Mouse (Mus musculus): ENCODE measurements at regions not wholly inside any gene's neighbourhood (a gene's known extent, or its start where the extent isn't known, plus 50 kb on each side); places are given as distances from the start of the nearest gene placed in this dataset.
"Not testable (repeated sequence)": the region's sequence is repeated elsewhere in the genome, so short reads cannot be mapped to it uniquely, and the experiment has no call there.

GRCm38 (mm10) chr13:5516088-5516487 is 345.2 kb upstream of the Klf6 start:
- DNase-seq (ENCODE audit: low spot score in 2 of 2): no peak

DNA sequence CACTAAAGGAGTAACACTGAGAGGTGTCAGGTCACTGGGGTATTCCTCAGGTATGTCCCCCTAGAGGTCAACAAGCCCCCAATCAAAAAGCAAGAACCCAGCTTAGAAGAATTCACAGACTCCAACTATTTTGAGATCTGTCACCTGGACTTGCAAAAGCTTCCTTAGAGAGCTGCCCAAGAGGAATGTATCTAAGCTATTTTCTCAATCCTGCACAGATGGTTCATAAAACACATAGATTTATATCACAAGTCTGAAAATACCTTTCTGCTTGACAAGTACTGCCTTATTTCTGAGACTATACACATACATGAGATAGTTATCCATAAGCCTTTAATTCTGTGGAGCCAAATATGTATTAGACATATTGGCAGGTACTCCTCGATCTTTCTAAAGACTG is 342.1 kb upstream of the Klf6 start:
- DNase-seq (ENCODE audit: low spot score in 2 of 2): no peak

GRCm38 (mm10) chr13:5519600-5519999 is 341.7 kb upstream of the Klf6 start:
- DNase-seq (ENCODE audit: low spot score in 2 of 2): peak in 1 of 2 experiments; percentile 59

DNA sequence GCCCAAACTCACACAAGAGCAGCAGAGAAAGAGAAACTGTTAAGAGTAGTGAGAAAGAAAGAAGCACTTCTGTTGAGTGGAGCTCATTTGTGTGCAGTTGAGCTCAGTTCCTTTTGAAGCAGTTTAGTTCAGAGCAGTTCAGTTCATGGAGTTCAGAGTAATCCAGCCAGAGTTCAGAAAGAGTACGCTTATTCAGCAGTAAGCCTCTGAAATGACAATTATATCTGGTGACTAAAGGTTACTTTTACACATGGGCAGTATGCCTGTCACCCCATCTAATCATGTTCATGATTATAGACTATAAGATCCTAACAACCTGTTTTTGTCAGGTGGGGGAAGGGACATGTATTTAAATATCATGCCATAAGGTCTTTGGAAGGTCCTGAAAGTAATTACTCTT is 333.9 kb upstream of the Klf6 start:
- DNase-seq (ENCODE audit: low spot score in 2 of 2): no peak

GRCm38 (mm10) chr13:5540321-5540720 is 321.0 kb upstream of the Klf6 start:
- peak in 1 of 2 experiments; percentile 28 for DNase-seq (ENCODE audit: low spot score in 2 of 2)

DNA sequence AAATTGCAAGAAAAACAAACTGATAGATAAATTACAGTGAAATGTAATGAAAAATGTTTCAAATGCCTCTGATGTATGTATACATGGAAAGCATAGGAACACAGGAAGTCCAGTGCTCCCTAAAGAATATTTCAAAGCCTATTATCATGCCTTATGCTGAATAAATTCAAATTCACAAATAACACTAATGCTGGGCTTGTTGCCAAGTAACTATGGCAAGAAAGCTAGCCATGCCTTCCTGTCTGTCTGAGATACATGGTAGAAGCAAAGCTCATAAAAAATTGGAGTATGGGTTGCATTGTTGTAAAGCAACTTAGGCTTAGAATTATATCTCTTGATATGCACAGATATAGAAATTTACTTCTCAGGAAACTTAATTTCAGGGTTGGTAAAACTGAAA is 315.8 kb upstream of the Klf6 start:
- DNase-seq (ENCODE audit: low spot score in 2 of 2): no peak

DNA sequence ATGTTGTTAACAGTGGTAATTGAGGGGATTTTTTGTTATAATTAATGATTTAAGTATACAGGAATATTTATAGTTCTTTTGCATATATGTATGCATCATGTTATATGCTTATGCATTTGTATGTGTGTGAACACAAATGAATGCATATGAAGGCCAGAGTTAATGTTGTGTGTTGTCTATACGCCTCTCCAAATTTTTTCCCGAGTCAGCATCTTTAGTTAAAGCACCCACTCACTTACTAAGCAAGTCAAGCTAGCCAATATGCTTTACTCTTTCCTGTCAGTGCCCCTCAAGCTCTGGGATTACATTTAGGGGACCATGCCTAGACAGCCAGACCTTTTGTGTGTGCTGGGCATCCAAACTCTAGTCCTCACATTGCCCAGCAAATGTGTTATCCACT is 315.3 kb upstream of the Klf6 start:
- no peak for DNase-seq (ENCODE audit: low spot score in 2 of 2)

DNA sequence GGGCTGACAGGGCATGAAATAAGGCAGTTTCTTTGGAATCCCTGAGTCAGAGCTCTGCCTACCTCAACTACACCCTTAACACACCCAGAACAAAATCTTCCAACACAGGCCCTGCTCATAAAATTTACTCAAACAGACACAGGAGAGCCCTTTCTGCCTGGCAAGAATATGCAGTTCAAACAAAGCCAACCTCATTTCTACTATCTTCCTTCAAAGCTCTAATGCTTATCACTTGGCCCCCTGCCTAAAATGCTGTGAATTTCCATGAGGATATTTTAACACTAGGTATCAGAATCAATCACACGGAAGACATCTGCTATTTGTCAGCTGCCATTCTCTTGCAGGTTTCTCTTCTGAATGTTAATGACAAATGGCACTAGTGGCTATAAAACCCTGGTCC is 314.3 kb upstream of the Klf6 start:
- no peak for DNase-seq (ENCODE audit: low spot score in 2 of 2)

GRCm38 (mm10) chr13:5548768-5549167 is 312.5 kb upstream of the Klf6 start:
- DNase-seq (ENCODE audit: low spot score in 2 of 2): no peak

DNA sequence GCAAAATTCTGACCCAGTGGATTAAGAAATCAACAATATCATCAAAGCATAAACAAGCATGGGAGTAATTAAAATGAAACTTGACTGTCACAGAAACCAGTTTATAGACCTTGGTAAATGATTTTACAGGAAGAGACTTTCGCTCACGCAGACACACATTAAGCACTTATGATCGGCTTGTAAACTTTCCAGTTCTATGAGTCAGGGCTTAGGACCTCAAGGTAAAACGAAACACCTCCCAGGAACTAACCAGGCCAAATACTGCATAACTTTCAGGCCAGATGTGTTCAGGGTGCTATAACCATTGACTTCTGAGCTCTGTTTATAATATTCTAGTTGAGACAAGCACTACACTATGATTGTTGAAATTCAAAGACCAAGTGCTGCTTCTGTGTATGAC is 312.1 kb upstream of the Klf6 start:
- DNase-seq (ENCODE audit: low spot score in 2 of 2): no peak

DNA sequence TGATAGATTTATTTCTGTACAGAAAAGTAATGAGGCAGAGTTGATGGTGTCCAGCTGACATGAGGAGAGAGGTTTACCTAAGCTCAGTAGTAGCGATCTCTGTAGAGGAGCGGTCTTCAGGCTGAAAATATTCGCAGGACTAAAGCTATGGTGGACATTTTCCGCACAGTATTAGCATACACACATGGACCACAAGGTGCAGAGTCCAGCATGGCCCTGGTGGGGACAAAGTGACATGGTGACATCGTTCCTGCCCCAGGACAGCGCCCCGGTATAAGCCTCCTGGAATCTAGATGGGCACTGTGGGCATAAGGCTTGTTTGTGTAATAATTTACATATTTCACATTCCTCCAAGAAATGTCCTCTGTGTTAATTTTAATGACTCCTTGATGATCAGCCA is 311.5 kb upstream of the Klf6 start:
- no peak for DNase-seq (ENCODE audit: low spot score in 2 of 2)

DNA sequence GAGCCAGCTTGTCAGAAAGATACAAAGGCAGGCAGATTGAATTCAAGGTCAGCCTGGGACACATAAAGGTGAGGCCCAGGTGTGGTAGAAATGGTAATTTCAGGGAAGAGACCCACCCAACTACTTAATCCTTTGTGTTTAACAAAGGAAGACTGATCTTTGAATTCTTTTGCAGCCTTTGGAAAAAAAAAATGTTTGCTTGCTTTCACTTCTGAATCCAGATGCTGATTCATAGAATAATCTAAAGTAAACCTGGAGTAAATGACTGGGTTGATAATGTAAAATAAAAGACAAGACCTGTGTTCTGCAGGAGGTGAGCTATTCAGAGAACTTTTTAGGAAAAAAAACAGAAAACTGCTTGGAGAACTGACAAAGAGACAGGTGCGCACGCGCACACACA is 310.9 kb upstream of the Klf6 start:
- DNase-seq (ENCODE audit: low spot score in 2 of 2): no peak

GRCm38 (mm10) chr13:5551131-5551530 is 310.2 kb upstream of the Klf6 start:
- no peak for DNase-seq (ENCODE audit: low spot score in 2 of 2)

DNA sequence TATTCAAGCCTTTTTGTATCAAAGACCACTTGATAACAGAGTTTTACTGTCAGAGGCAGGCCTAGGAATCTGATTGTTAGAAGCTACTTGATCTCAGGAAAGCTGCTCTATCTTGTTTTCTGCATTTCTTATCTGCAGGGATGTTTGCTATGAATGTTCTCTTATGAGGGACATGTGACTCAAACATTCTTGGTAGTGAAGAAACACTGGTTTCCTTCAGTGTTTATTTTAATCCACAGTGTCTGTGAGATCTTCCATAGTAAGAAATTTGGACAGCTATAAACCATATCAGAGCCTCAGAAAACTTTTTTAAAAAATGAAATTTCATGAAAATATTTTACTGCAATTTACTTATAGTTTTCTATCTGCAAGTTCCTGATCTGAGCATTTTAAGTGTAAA is 307.8 kb upstream of the Klf6 start:
- no peak for DNase-seq (ENCODE audit: low spot score in 2 of 2)

GRCm38 (mm10) chr13:5558095-5558494 is 303.2 kb upstream of the Klf6 start:
- DNase-seq (ENCODE audit: low spot score in 2 of 2): no peak

DNA sequence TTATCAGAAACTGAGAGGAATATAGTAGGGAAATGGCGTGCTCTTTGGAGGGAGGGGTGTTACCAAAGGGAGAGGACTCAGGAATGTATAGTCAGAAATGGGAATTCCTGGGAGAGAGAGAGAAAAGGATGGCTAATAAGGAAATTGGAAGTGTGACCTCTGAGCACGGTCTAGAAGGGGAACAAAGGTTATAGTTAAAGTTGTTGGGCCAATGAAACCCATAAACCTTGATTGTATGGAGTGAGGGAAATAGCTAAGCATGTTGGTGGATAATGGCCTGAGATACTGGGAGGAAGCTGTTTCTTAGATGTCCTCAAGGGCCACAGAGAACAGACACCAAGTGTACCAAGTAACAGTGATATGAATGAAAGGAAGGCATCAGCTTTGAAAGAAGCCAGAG is 294.8 kb upstream of the Klf6 start:
- DNase-seq (ENCODE audit: low spot score in 2 of 2): no peak

- no peak for DNase-seq (ENCODE audit: low spot score in 2 of 2)
Observed at GRCm38 (mm10) chr13:5566896-5567295, 294.4 kb upstream of the Klf6 start.

GRCm38 (mm10) chr13:5569579-5569978 is 291.7 kb upstream of the Klf6 start:
- DNase-seq (ENCODE audit: low spot score in 2 of 2): no peak

DNA sequence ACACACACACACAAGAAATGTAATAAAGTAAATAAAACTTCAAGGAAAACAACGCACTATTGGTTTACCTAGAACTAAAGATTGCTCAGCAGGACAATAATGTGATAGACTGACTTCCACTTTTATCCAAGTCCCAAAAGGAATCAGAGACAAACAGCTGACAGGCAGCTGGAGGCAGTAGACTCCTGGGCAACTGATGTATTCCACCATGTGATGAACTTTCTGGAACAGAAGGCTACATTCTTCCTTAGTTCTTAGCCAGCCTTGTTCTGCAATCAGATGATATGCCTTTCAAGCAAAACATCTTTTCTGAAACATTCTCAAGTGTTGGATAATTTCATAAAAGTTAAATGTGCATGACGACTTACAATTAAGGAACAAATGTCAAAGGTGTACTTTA is 290.9 kb upstream of the Klf6 start:
- no peak for DNase-seq (ENCODE audit: low spot score in 2 of 2)

DNA sequence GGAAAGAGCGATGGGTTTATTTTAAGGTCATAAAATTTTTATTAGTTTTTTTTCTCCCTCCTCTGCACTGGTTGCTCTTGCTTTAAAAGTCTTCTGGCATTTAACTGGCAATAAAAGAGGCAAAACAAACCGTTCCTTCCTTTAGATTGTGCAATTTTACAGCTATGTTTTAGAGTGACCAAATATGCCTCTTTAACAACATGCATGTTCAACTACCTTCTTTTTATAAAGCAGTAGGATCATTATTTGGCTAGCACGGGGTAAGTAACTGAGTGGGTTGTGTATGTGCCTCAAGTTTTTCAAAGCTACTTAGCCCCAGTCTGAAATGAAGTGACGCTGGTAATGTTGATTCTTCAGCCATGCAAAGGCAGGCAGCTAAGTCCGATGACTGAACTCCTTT is 284.7 kb upstream of the Klf6 start:
- DNase-seq (ENCODE audit: low spot score in 2 of 2): no peak

DNA sequence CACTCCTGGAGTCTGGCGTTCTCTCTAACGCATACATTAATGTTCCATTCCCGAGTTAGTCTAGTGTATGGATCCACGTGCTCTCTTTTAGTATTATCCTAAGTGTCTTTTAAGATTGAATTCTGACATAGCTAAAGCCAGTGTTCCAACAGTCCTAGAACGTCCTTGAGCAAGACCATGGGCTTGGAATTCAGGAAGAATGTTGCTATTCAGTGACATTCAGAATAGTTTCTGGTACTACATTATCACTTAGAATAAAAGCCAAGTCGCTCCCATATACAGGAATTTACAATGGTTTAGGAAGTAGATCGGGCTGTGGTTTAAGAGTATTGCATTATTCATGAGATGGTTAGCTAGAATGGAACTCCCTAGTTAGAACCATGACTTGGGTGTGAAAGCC is 277.6 kb upstream of the Klf6 start:
- not testable (repeated sequence) for DNase-seq (ENCODE audit: low spot score in 2 of 2)

DNA sequence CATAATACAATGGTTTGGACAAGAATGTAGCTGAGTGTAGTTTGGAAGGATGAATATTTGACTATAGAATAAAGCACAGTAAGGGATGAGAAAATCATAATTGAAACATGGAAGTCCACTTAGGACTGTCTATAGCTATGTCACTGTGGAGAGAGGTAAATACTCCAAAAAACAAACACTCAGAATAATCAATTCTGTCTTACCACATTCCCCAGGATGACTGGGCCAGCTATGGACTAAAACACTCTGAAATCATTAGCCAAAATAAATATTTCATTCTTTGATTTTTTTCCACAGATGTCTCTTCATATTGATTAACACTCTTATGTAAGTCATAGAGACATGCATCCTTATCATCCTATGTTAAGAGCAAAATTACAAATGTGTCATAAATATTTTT is 274.1 kb upstream of the Klf6 start:
- DNase-seq (ENCODE audit: low spot score in 2 of 2): no peak

GRCm38 (mm10) chr13:5591286-5591685 is 270.0 kb upstream of the Klf6 start:
- no peak for DNase-seq (ENCODE audit: low spot score in 2 of 2)

- DNase-seq (ENCODE audit: low spot score in 2 of 2): no peak
Observed at GRCm38 (mm10) chr13:5591837-5592555, 269.3 kb upstream of the Klf6 start.
